Mouse (Mus musculus) hindbrain, postnatal 0 days (tissue): Measurements from ENCODE around the gene Mxi1. TPM values are rescaled to one million over a fixed set of nuclear protein-coding genes. Genes with fewer than 3 reads are reported as not detected.

ENCODE experiments used
- ATAC-seq: fragments of 200-750 bp; cut with Nextera tagmentation; 2 replicates; pipeline ENCODE4 v1.8.0; 2017; ENCODE audit warnings: mild to moderate bottlenecking, moderate TSS enrichment, moderate library complexity
- DNase-seq: peaks from one replicate; pipeline ENCODE4 v3.0.0-alpha.2; 2015; ENCODE audit warnings: low spot score
- H3K27ac ChIP-seq: fragments of 300-500 bp; sonication (generic); 2 replicates; pipeline ENCODE4 v1.5.1; 2014; ENCODE audit warnings: mild to moderate bottlenecking
- H3K27me3 ChIP-seq: fragments of 300-500 bp; sonication (generic); 2 replicates; pipeline ENCODE4 v1.6.1; 2014; ENCODE audit warnings: low read length, mixed read lengths; ENCODE audit not compliant: insufficient read depth
- H3K36me3 ChIP-seq: fragments of 300-500 bp; sonication (generic); 2 replicates; pipeline ENCODE4 v1.6.1; 2014; ENCODE audit warnings: low read length, mixed read lengths; ENCODE audit not compliant: insufficient read depth
- H3K4me1 ChIP-seq: fragments of 300-500 bp; sonication (generic); 2 replicates; pipeline ENCODE4 v1.6.1; 2014; ENCODE audit warnings: antibody characterized with exemption, low read length, mixed read lengths; ENCODE audit not compliant: insufficient read depth
- H3K4me2 ChIP-seq: fragments of 300-500 bp; sonication (generic); 2 replicates; pipeline ENCODE4 v1.6.1; 2014; ENCODE audit warnings: low read depth, mild to moderate bottlenecking, low read length, moderate library complexity, mixed read lengths
- H3K4me3 ChIP-seq: fragments of 300-500 bp; sonication (generic); 2 replicates; pipeline ENCODE4 v1.5.1; 2014; ENCODE audit warnings: low read length
- H3K9ac ChIP-seq: fragments of 300-500 bp; sonication (generic); replicated peaks from 2 replicates; pipeline ENCODE4 v1.6.1; 2014; ENCODE audit warnings: mild to moderate bottlenecking, low read length, moderate library complexity, mixed read lengths
- H3K9me3 ChIP-seq: fragments of 300-500 bp; sonication (generic); 2 replicates; pipeline ENCODE4 v1.6.1; 2016; ENCODE audit warnings: low read length, mixed read lengths
- CTCF ChIP-seq: IDR thresholded peaks from 2 replicates; pipeline ENCODE4 v1.5.1; 2016; ENCODE audit warnings: antibody characterized with exemption, control low read depth, low read depth
- whole genome bisulfite sequencing: fragments of 180-500 bp; shearing (Covaris S2); extraction: QIAGEN DNeasy Blood & Tissue Kit; methylation state at CpG from one replicate; pipeline ENCODE4 v1.1.7; 2014; 5-methylcytosine and 5-hydroxymethylcytosine counted together
- polyA plus RNA-seq: library from polyadenylated mRNA; unstranded; fragments of >200 nt; fragmentation: Nextera tagmentation; extraction: Ambion mirVana; gene quantifications from 2 replicates; pipeline ENCODE4 v1.2.1, GENCODE M21; 2015
- total RNA-seq: library from RNA; depleted of rRNA; stranded (reverse); fragments of >200 nt; gene quantifications from 2 replicates; pipeline ENCODE4 v1.2.3, GENCODE M21; 2014

Gene Mxi1
- total and polyA plus RNA-seq, 2 experiments from 2014 or later: 44.5 to 47.7 TPM

DNA sequence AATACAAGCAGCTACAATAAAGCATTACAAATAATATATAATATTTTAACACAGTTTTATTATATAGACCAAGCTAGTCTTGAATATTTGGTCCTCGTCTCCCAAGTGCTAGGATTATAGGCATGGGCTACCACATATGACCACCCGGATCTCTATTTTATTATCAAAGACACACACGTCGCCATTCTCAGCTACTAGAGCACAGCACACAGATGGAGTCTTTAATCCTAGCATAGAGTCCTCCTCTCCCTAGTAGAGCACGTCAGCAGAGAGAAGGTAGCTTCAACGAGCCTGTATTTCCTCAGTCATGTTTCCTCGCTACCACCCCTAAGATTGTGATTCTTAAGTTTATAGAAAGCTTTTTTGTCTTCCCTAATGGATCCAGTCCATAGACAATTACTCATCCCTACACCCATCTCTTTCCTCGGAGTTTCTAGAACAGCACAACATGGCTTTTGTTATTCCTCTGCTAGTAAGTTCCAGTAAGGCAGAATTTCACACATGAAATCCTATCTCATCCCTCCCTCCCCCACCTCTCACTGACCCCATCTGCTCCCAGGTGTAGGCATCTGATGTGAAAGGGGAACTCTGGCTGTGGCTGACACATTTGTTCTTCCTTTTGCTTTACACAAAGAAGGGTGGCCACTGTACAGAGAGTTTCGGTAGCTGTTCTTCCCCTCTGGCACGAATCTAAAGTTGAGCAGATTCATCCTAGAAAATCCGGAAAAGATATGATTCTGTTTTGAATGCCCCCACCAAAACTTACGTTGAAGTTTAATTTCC, 87.3 kb downstream of the Mxi1 start:
- no peaks in the 10 kb centered on the region for H3K27me3 ChIP-seq
- DNase-seq (no peak), ATAC-seq (no peak)
- H3K36me3 ChIP-seq: no peaks in the 10 kb centered on the region
- H3K9ac ChIP-seq: no peak overlapping the region
- H3K9me3 ChIP-seq: no peaks in the 10 kb centered on the region
- H3K4me2 ChIP-seq: no peak overlapping the region
- H3K4me1 ChIP-seq: no peaks in the 10 kb centered on the region
- H3K4me3 ChIP-seq: no peak overlapping the region
- no peak for TF ChIP-seq CTCF
- H3K27ac ChIP-seq: no peak overlapping the region
- WGBS: 85% methylated on average over 12 of the region's 12 CpGs

- ATAC-seq (no peak), DNase-seq (no peak)
- Histone ChIP-seq H3K9me3 (no peaks in the 10 kb centered on the region), H3K27ac (no peak overlapping the region), H3K4me3 (no peak overlapping the region), H3K4me2 (no peak overlapping the region), H3K9ac (no peak overlapping the region), H3K4me1 (no peaks in the 10 kb centered on the region), H3K36me3 (no peaks in the 10 kb centered on the region), H3K27me3 (no peaks in the 10 kb centered on the region)
- no peak for TF ChIP-seq CTCF
- WGBS: 82% methylated on average over 4 of the region's 4 CpGs
These were observed 88.9 kb downstream of the Mxi1 start for GRCm38 (mm10) chr19:53399213-53399612.

GRCm38 (mm10) chr19:53400332-53401110, 90.2 kb downstream of the Mxi1 start:
- no peak overlapping the region for H3K4me3 ChIP-seq
- ATAC-seq (no peak), DNase-seq (no peak)
- 82% methylated on average over 16 of the region's 16 CpGs for WGBS
- no peaks in the 10 kb centered on the region for H3K36me3 ChIP-seq
- no peaks in the 10 kb centered on the region for H3K4me1 ChIP-seq
- TF ChIP-seq CTCF: no peak; the same call in 1 of the 2 replicates
- no peaks in the 10 kb centered on the region for H3K9me3 ChIP-seq
- H3K27me3 ChIP-seq: no peaks in the 10 kb centered on the region
- H3K4me2 ChIP-seq: no peak overlapping the region
- H3K9ac ChIP-seq: no peak overlapping the region
- no peak overlapping the region for H3K27ac ChIP-seq

DNA sequence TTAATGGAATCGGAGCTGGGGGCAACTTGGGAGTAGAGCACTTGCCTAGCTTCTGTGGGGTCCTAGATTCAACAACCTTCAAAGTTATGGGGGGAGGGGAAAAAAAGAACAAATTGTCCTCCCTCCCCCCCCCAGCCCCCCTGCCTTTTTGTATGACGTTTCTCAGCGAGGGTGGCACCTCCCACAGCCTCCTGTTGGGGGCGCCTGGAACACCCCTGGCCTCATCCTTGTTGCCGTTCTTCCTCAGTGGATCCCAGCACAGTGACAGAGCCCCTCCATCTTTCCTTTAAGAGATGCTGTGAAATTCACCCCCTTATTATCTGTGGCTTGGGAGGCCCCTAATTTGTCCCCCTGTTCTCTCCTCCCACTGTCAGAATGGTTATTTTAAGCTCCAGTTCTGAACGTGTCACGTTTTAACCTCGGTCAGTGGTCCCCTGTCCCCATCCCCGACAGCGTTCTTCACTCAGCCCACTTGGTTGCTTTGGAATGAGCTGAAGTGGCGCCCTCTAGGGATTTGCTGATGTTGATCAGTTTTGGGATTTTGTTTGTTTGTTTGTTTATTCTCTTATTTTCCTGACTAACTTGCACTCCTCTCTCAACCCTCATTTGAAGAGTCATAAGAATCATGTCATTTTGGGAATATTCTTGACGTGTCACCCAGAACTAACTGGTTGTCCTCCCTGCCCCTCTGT, 92.6 kb downstream of the Mxi1 start:
- TF ChIP-seq CTCF: peak; percentile 7; the same call in 1 of the 2 replicates
- 57% methylated on average over 12 of the region's 12 CpGs for WGBS

GRCm38 (mm10) chr19:53404219-53404836, 94.0 kb downstream of the Mxi1 start:
- H3K4me2 ChIP-seq: no peak overlapping the region
- no peaks in the 10 kb centered on the region for H3K4me1 ChIP-seq
- H3K9me3 ChIP-seq: no peaks in the 10 kb centered on the region
- 70% methylated on average over 10 of the region's 10 CpGs for WGBS
- DNase-seq (peak; percentile 55), ATAC-seq (peak; percentile 61)
- H3K27me3 ChIP-seq: no peaks in the 10 kb centered on the region
- no peak overlapping the region for H3K9ac ChIP-seq
- peak overlapping the region; percentile 67 for H3K27ac ChIP-seq
- H3K4me3 ChIP-seq: no peak overlapping the region
- H3K36me3 ChIP-seq: no peaks in the 10 kb centered on the region
- TF ChIP-seq CTCF: no peak

More for the DNA sequence above, 92.6 kb downstream of the Mxi1 start:
- H3K4me1 ChIP-seq: no peaks in the 10 kb centered on the region
- H3K27ac ChIP-seq: no peak overlapping the region
- no peaks in the 10 kb centered on the region for H3K27me3 ChIP-seq
- no peaks in the 10 kb centered on the region for H3K36me3 ChIP-seq
- no peaks in the 10 kb centered on the region for H3K9me3 ChIP-seq
- no peak overlapping the region for H3K4me3 ChIP-seq
- ATAC-seq (no peak), DNase-seq (no peak)
- H3K4me2 ChIP-seq: no peak overlapping the region
- H3K9ac ChIP-seq: no peak overlapping the region

DNA sequence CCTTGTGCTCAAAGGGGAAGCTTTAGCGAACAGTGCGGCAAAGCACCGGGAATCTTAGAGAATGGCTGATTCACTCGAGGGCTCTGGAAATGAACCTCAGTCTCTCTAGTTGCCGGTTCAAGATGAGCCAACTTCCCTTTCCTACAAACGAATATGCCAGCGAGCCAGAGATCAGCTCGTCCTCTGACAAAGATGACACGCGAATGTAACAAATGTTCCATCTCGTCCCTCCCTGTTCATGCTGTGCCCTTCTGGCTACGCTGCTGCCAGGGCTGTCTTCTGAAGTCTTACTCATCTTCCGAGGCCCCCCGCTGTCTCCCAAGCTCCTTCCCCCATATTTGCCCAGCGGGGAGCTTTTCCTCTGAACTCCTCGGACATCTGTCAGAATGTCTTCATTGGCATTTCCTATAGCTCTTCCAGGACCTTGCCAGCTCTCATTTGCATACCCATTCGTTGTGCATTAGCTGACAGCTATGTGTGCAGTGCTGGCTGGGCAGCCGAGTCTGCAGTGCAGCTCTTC, 94.6 kb downstream of the Mxi1 start:
- WGBS: 39% methylated on average over 18 of the region's 18 CpGs
- Histone ChIP-seq H3K4me3 (no peak overlapping the region), H3K9ac (no peak overlapping the region), H3K4me1 (no peaks in the 10 kb centered on the region), H3K27ac (peak overlapping the region; percentile 67), H3K27me3 (no peaks in the 10 kb centered on the region), H3K9me3 (no peaks in the 10 kb centered on the region), H3K4me2 (no peak overlapping the region), H3K36me3 (no peaks in the 10 kb centered on the region)
- peak; percentile 90 for DNase-seq
- peak; percentile 81 for ATAC-seq
- no peak for TF ChIP-seq CTCF
